Mouse (Mus musculus): ENCODE data around the gene Gm3411. TPM values are rescaled to one million over a fixed set of nuclear protein-coding genes. Genes with fewer than 3 reads are reported as not detected.
"Not testable (repeated sequence)": the region's sequence is repeated elsewhere in the genome, so short reads cannot be mapped to it uniquely, and the experiment has no call there.

Gm3411 gene
- under 1 TPM in 1 of 2 experiments, not detected in 1; 0.53 TPM for total RNA-seq (2021)
- long read RNA-seq, experiment 1, result 0 reads
- long read RNA-seq, experiment 2, result 0 reads

- peak; percentile 44 for DNase-seq
- intact Hi-C loops (cut with DNase I; ENCODE audit: low total_unique reads), result not testable (repeated sequence)
Measured at GRCm38 (mm10) chr14:6286931-6287715, at the start of gene Gm3411. Gene Gm3411 (minus strand): TSS chr14:6287250.

- intact Hi-C loops (cut with DNase I; ENCODE audit: low total_unique reads); DNase-seq: not testable (repeated sequence)
Measured at GRCm38 (mm10) chr14:6304743-6305142, 17.7 kb upstream of the Gm3411 start, which contains the start of gene Gm21103. Gene Gm21103 (minus strand): TSS chr14:6304843.

- DNase-seq; intact Hi-C loops (cut with DNase I; ENCODE audit: low total_unique reads): not testable (repeated sequence)
Measured at GRCm38 (mm10) chr14:6219192-6219591, 67.9 kb downstream of the Gm3411 start, which contains the start of gene Gm21560. Gene Gm21560 (minus strand): TSS chr14:6219292.

Other genes with a start within 250 kb of the Gm3411 start
- not detected for gene Gm6337, start 229.0 kb downstream of the Gm3411 start, total RNA-seq (2021)
- under 1 TPM in 1 of 2 experiments, not detected in 1; 0.41 TPM for gene Gm8206, start 193.3 kb downstream of the Gm3411 start, total RNA-seq (2021)
- gene Gm3468, start 178.6 kb downstream of the Gm3411 start, total RNA-seq (2021), result under 1 TPM in 1 of 2 experiments, not detected in 1; 0.33 TPM
- not detected for gene Gm3476, start 161.4 kb downstream of the Gm3411 start, total RNA-seq (2021)
- under 1 TPM; 0.39 to 0.40 TPM for gene Gm21560, start 68.0 kb downstream of the Gm3411 start, total RNA-seq (2021)
- not detected for gene Gm21103, start 17.6 kb upstream of the Gm3411 start, total RNA-seq (2021)
- gene Gm3618, start 56.4 kb upstream of the Gm3411 start, total RNA-seq (2021), result not detected
- gene Gm16440, start 103.1 kb upstream of the Gm3411 start, total RNA-seq (2021), result not detected
- gene Gm3591, start 125.2 kb upstream of the Gm3411 start, total RNA-seq (2021), result not detected
- not detected for gene Gm3594, start 157.4 kb upstream of the Gm3411 start, total RNA-seq (2021)